Mouse (Mus musculus) heart, embryonic 12.5 days (tissue): ENCODE data around the gene C1s2. TPM values are rescaled to one million over a fixed set of nuclear protein-coding genes. Genes with fewer than 3 reads are reported as not detected.

Experiments used
- ATAC-seq: fragments of 200-750 bp; cut with Nextera tagmentation; 2 replicates; pipeline ENCODE4 v1.8.0; 2017; ENCODE audit warnings: moderate TSS enrichment, moderate library complexity; ENCODE audit not compliant: insufficient number of reproducible peaks, low FRiP score
- H3K27ac ChIP-seq: fragments of 300-500 bp; sonication (generic); 2 replicates; pipeline ENCODE4 v1.5.1; 2016; ENCODE audit warnings: mild to moderate bottlenecking, moderate library complexity; ENCODE audit not compliant: poor library complexity, severe bottlenecking
- H3K27me3 ChIP-seq: fragments of 300-500 bp; sonication (generic); replicated peaks from 2 replicates; pipeline ENCODE4 v1.6.1; 2016; ENCODE audit warnings: mild to moderate bottlenecking, moderate library complexity
- H3K36me3 ChIP-seq: fragments of 300-500 bp; sonication (generic); 2 replicates; pipeline ENCODE4 v1.6.1; 2016; ENCODE audit warnings: mild to moderate bottlenecking, moderate library complexity
- H3K4me1 ChIP-seq: fragments of 300-500 bp; sonication (generic); replicated peaks from 2 replicates; pipeline ENCODE4 v1.6.1; 2016; ENCODE audit warnings: mild to moderate bottlenecking
- H3K4me2 ChIP-seq: fragments of 300-500 bp; sonication (generic); 2 replicates; pipeline ENCODE4 v1.6.1; 2016; ENCODE audit warnings: mild to moderate bottlenecking, moderate library complexity
- H3K4me3 ChIP-seq: fragments of 300-500 bp; sonication (generic); 2 replicates; pipeline ENCODE4 v1.5.1; 2016; ENCODE audit warnings: mild to moderate bottlenecking
- H3K9ac ChIP-seq: fragments of 300-500 bp; sonication (generic); 2 replicates; pipeline ENCODE4 v1.6.1; 2016; ENCODE audit warnings: mild to moderate bottlenecking, moderate library complexity
- H3K9me3 ChIP-seq: fragments of 300-500 bp; sonication (generic); replicated peaks from 2 replicates; pipeline ENCODE4 v1.6.1; 2016; ENCODE audit warnings: mild to moderate bottlenecking, moderate library complexity
- WGBS: fragments of 180-500 bp; shearing (Covaris S2); methylation state at CpG from one replicate; pipeline ENCODE4 v1.1.7; 2016; 5-methylcytosine and 5-hydroxymethylcytosine counted together
- polyA plus RNA-seq: library from polyadenylated mRNA; unstranded; fragments of >200 nt; fragmentation: Nextera tagmentation; extraction: Ambion mirVana; gene quantifications from 2 replicates; pipeline ENCODE4 v1.2.1, GENCODE M21; 2016

C1s2 gene
- polyA plus RNA-seq, 1 experiment from 2014 or later, result not detected

- Histone ChIP-seq H3K36me3 (no peaks in the 10 kb centered on the region), H3K27me3 (no peaks in the 10 kb centered on the region), H3K4me2 (no peak overlapping the region), H3K27ac (no peak overlapping the region), H3K4me3 (no peak overlapping the region), H3K4me1 (peaks cover 8% of the 10 kb centered on the region; the same call in 1 of the 2 replicates), H3K9ac (no peak overlapping the region), H3K9me3 (no peaks in the 10 kb centered on the region)
- 91% methylated on average over 10 of the region's 10 CpGs for WGBS
- no peak for ATAC-seq
These were observed 29.1 kb upstream of the C1s2 start for GRCm38 (mm10) chr6:124665011-124665410.

- Histone ChIP-seq H3K4me2 (peak overlapping the region; percentile 25; the same call in 1 of the 2 replicates), H3K4me1 (peaks cover 8% of the 10 kb centered on the region; the same call in 1 of the 2 replicates), H3K27me3 (no peaks in the 10 kb centered on the region), H3K27ac (no peak overlapping the region), H3K36me3 (no peaks in the 10 kb centered on the region), H3K9me3 (no peaks in the 10 kb centered on the region), H3K9ac (no peak overlapping the region), H3K4me3 (no peak overlapping the region)
- 79% methylated on average over 7 of the region's 7 CpGs for WGBS
- ATAC-seq, result no peak
These were observed 28.4 kb upstream of the C1s2 start for GRCm38 (mm10) chr6:124664256-124664655.

- no peaks in the 10 kb centered on the region for H3K9me3 ChIP-seq
- peaks cover 8% of the 10 kb centered on the region; the same call in 1 of the 2 replicates for H3K4me1 ChIP-seq
- WGBS, result 13% methylated on average over 13 of the region's 13 CpGs
- H3K9ac ChIP-seq, result peak overlapping the region; percentile 70
- no peaks in the 10 kb centered on the region for H3K27me3 ChIP-seq
- peak overlapping the region; percentile 81 for H3K4me2 ChIP-seq
- peak overlapping the region; percentile 82 for H3K4me3 ChIP-seq
- ATAC-seq, result no peak
- no peaks in the 10 kb centered on the region for H3K36me3 ChIP-seq
- 0 out of 2 replicates have a peak overlapping the region, but pooled peaks have one; percentile 80 for H3K27ac ChIP-seq
These were observed 27.5 kb upstream of the C1s2 start for GRCm38 (mm10) chr6:124663424-124663795.

- Histone ChIP-seq H3K36me3 (no peaks in the 10 kb centered on the region), H3K9me3 (no peaks in the 10 kb centered on the region), H3K27ac (peak within 1 kb of the TSS; percentile 80), H3K27me3 (no peaks in the 10 kb centered on the region), H3K4me1 (peaks cover 8% of the 10 kb centered on the region; the same call in 1 of the 2 replicates), H3K9ac (peak within 1 kb of the TSS; percentile 70), H3K4me3 (peak within 1 kb of the TSS; percentile 82), H3K4me2 (peak within 1 kb of the TSS; percentile 81)
- 1% methylated on average over 64 of the region's 87 CpGs for WGBS
- ATAC-seq, result peak; percentile 99
These were observed 26.9 kb upstream of the C1s2 start, which contains the start of gene Lpcat3 for GRCm38 (mm10) chr6:124662477-124663423. Gene Lpcat3, plus strand, starts transcription at chr6:124663027.

GRCm38 (mm10) chr6:124661995-124662394 is 26.1 kb upstream of the C1s2 start:
- Histone ChIP-seq H3K36me3 (no peaks in the 10 kb centered on the region), H3K27me3 (no peaks in the 10 kb centered on the region), H3K4me1 (peaks cover 8% of the 10 kb centered on the region; the same call in 1 of the 2 replicates), H3K27ac (peak overlapping the region; percentile 80), H3K4me3 (peak overlapping the region; percentile 82), H3K9ac (peak overlapping the region; percentile 70; the same call in 1 of the 2 replicates), H3K4me2 (peak overlapping the region; percentile 81), H3K9me3 (no peaks in the 10 kb centered on the region)
- no peak for ATAC-seq
- WGBS, result 34% methylated on average over 6 of the region's 6 CpGs

GRCm38 (mm10) chr6:124661156-124661806 is 25.4 kb upstream of the C1s2 start:
- no peak for ATAC-seq
- 90% methylated on average over 4 of the region's 4 CpGs for WGBS
- no peak overlapping the region for H3K4me2 ChIP-seq

GRCm38 (mm10) chr6:124658067-124658466 is 22.2 kb upstream of the C1s2 start:
- H3K27ac ChIP-seq, result no peak overlapping the region
- WGBS, result 72% methylated on average over 2 of the region's 2 CpGs
- ATAC-seq, result no peak
- no peak overlapping the region for H3K4me2 ChIP-seq
- H3K9ac ChIP-seq, result no peak overlapping the region
- no peaks in the 10 kb centered on the region for H3K36me3 ChIP-seq
- H3K4me1 ChIP-seq, result no peaks in the 10 kb centered on the region
- no peak overlapping the region for H3K4me3 ChIP-seq
- no peaks in the 10 kb centered on the region for H3K27me3 ChIP-seq
- H3K9me3 ChIP-seq, result no peaks in the 10 kb centered on the region

More at GRCm38 (mm10) chr6:124661156-124661806, 25.4 kb upstream of the C1s2 start:
- H3K27ac ChIP-seq, result no peak overlapping the region
- H3K36me3 ChIP-seq, result no peaks in the 10 kb centered on the region
- H3K9ac ChIP-seq, result no peak overlapping the region
- no peak overlapping the region for H3K4me3 ChIP-seq
- H3K27me3 ChIP-seq, result no peaks in the 10 kb centered on the region
- no peaks in the 10 kb centered on the region for H3K9me3 ChIP-seq
- peaks cover 8% of the 10 kb centered on the region; the same call in 1 of the 2 replicates for H3K4me1 ChIP-seq

- H3K36me3 ChIP-seq, result no peaks in the 10 kb centered on the region
- H3K9me3 ChIP-seq, result no peaks in the 10 kb centered on the region
- no peaks in the 10 kb centered on the region for H3K4me1 ChIP-seq
- ATAC-seq, result no peak
- no peak overlapping the region for H3K9ac ChIP-seq
- no peaks in the 10 kb centered on the region for H3K27me3 ChIP-seq
- 49% methylated on average over 6 of the region's 6 CpGs for whole genome bisulfite sequencing
- no peak overlapping the region for H3K27ac ChIP-seq
- H3K4me3 ChIP-seq, result no peak overlapping the region
- no peak overlapping the region for H3K4me2 ChIP-seq
These were observed 20.0 kb upstream of the C1s2 start for GRCm38 (mm10) chr6:124655893-124656292.

- H3K4me1 ChIP-seq, result no peaks in the 10 kb centered on the region
- no peak overlapping the region for H3K4me2 ChIP-seq
- H3K27me3 ChIP-seq, result no peaks in the 10 kb centered on the region
- 55% methylated on average over 1 of the region's 1 CpGs for WGBS
- no peak overlapping the region for H3K9ac ChIP-seq
- H3K36me3 ChIP-seq, result no peaks in the 10 kb centered on the region
- no peaks in the 10 kb centered on the region for H3K9me3 ChIP-seq
- no peak for ATAC-seq
- no peak overlapping the region for H3K27ac ChIP-seq
- no peak overlapping the region for H3K4me3 ChIP-seq
These were observed 10.5 kb upstream of the C1s2 start for GRCm38 (mm10) chr6:124646394-124646793.

GRCm38 (mm10) chr6:124640997-124641396 is 5.1 kb upstream of the C1s2 start:
- Histone ChIP-seq H3K27ac (no peak overlapping the region), H3K9ac (no peak overlapping the region), H3K9me3 (no peaks in the 10 kb centered on the region), H3K4me2 (no peak overlapping the region), H3K27me3 (no peaks in the 10 kb centered on the region), H3K36me3 (no peaks in the 10 kb centered on the region), H3K4me3 (no peak overlapping the region), H3K4me1 (no peaks in the 10 kb centered on the region)
- 28% methylated on average over 8 of the region's 8 CpGs for WGBS
- ATAC-seq, result no peak

- Histone ChIP-seq H3K27me3 (no peaks in the 10 kb centered on the region), H3K9me3 (no peaks in the 10 kb centered on the region), H3K36me3 (no peaks in the 10 kb centered on the region), H3K27ac (no peak overlapping the region), H3K4me2 (no peak overlapping the region), H3K9ac (no peak overlapping the region), H3K4me3 (no peak overlapping the region), H3K4me1 (no peaks in the 10 kb centered on the region)
- 71% methylated on average over 3 of the region's 4 CpGs for WGBS
- no peak for ATAC-seq
These were observed 4.2 kb upstream of the C1s2 start for GRCm38 (mm10) chr6:124640041-124640440.
